Mouse (Mus musculus): ENCODE results near the gene Asgr1.

- TF ChIP-seq CTCF (conservative IDR thresholded peaks at IDR 0.05; ENCODE audit: low read length) (peak; percentile 85), POU5F1 (IDR thresholded peaks at IDR 0.05; ENCODE audit: borderline replicate concordance, low read length) (no peak)
Measured at GRCm38 (mm10) chr11:70049816-70050215, 4.1 kb upstream of the Asgr1 start.
